Mouse (Mus musculus) gastrocnemius, adult 2 months (tissue): ENCODE measurements around the gene Bpifb9a. TPM values are rescaled to one million over a fixed set of nuclear protein-coding genes. Genes with fewer than 3 reads are reported as not detected.
A peak's percentile ranks its signal among the peaks of the same experiment; 100 is the strongest.
"Not testable (repeated sequence)": the region's sequence is repeated elsewhere in the genome, so short reads cannot be mapped to it uniquely, and the experiment has no call there.

Experiments
- DNase-seq: peaks from one replicate; pipeline ENCODE4 v3.0.0; 2022
- H3K27ac ChIP-seq: fragments of 200-600 bp; 2 replicates; pipeline ENCODE4 v1.8.1; 2022; ENCODE audit warnings: mild to moderate bottlenecking
- H3K4me3 ChIP-seq: fragments of 200-600 bp; 2 replicates; pipeline ENCODE4 v1.8.1; 2022; ENCODE audit warnings: mild to moderate bottlenecking, moderate library complexity
- CTCF ChIP-seq: fragments of 200-600 bp; IDR thresholded peaks from 2 replicates; pipeline ENCODE4 v1.8.1; 2022; ENCODE audit warnings: antibody characterized with exemption, mild to moderate bottlenecking, moderate library complexity
- intact Hi-C: fragments of 180-260 bp; cut with DNase I; formaldehyde crosslinking; loops from one replicate; pipeline ENCODE4 v1.15.1; 2025
- long read RNA-seq, 2 experiments: library from polyadenylated mRNA; stranded (forward); transcript quantifications; one replicate each; pipeline ENCODE4 v2.0.0; 2021
- total RNA-seq, 2 experiments: library from RNA; stranded (reverse); gene quantifications; 2 replicates each; pipeline ENCODE4 v1.2.3; 2021

The Bpifb9a gene
- total RNA-seq = not detected
- long read RNA-seq, experiment 1 = 0 reads
- long read RNA-seq, experiment 2 = 0 reads

DNA sequence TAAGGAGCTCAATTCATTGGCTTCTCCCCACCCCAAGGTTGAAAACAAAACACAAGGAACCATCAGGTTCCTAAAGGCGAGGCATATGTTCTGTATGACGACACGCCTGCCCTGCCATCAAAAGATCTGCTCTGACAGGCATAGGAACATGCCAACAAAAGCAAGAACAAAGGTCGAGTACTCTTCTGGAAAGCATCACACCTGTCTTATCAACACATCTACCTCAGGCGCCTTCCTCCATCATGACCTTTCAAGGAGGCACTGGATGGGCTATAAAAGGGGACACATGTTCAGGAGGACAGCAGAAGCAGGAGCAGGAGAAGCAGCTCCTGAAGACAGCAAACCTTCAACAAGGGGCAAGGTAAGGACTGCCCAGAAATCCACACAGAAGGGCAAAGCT is at the start of gene Bpifb9a:
Gene Bpifb9a, plus strand, starts transcription at position 301 of the 400 bp plus-strand sequence.
- intact Hi-C loops, H3K27ac ChIP-seq, DNase-seq, H3K4me3 ChIP-seq: not testable (repeated sequence)

DNA sequence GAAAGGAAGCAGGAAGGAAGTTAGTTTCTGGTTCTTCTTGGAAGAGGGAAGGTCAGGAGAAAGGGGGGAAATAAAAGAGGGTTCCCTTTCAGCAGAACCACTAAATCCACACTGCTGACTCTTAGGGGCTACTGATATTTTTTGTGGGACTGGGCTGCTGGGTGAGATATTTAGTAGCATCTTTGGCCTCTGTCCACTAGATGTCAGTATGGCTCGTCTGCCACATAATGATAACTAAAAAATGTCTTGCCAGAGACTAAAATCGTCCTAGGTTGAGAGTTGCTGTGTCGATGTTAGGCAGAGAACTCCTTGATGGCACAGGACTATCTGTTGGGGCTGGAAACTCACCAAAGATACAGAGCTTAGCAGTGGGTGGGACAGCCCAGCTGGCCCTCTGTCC is 48.5 kb upstream of the Bpifb9a start:
- TF ChIP-seq CTCF = peak; percentile 52
- intact Hi-C loops = no loop called here
- Histone ChIP-seq H3K4me3 (no peak overlapping the region), H3K27ac (no peak overlapping the region)
- DNase-seq = no peak

DNA sequence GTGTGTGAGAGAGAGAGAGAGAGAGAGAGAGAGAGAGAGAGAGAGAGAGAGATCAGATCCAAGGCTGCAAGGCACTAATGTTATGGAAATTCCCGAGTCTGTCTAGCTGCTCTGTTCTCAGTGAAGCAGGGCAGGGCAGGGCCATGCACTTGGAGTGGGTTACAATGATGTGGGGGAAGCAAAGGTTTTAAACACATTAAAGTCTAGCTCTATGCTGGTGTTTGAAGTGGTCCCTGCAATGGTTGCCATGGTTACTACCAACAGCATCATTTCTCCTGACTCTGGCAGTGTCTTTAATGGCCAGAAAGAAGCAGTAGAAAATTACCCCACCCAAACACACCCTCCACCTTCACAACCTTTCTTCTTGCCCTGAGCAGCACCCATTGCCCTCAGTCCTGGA is 46.5 kb upstream of the Bpifb9a start:
- Histone ChIP-seq H3K27ac (no peak overlapping the region), H3K4me3 (no peak overlapping the region)
- intact Hi-C loops = no loop called here
- no peak for DNase-seq
- TF ChIP-seq CTCF = no peak

DNA sequence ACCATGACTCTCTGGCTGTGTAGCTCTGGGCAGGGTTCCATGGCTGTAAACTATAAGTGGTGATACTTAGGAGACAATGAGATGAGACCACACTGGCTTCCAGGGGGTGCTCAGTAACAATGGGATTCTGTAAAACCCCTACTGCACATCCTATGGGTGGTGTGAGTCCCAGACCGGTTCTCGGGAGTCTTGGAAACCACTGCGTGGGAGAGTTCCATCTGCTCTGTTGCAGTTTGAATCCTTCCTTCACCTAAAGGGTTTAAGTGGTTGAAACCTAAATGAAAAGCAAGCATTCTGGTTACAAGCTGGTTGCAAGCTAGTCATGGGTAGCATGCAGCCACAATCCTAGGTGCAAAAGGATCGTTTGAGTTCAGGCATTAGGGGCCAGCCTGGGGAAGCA is 45.8 kb upstream of the Bpifb9a start:
- TF ChIP-seq CTCF = no peak
- no peak overlapping the region for H3K4me3 ChIP-seq
- no peak for DNase-seq
- intact Hi-C loops = no loop called here
- H3K27ac ChIP-seq = no peak overlapping the region

DNA sequence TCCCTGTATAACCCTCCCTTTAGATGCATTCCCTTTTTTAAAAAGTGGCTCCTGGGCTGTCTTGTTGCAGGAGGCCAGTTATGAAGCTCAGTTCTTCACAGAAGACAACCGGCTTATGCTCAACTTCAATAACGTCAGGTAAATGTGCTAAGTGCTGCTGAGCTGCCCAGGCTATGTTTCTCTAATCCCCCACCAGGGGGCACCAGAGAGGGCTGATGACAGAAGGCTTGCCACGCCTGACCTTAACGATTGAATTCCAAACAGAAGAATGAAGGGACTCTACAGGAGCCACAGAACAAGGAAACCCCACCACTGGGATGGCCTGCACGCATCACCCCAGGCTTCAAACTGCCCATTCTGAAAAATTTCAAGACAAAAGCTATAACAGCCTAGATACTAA is 42.5 kb upstream of the Bpifb9a start:
- H3K27ac ChIP-seq = no peak overlapping the region
- no peak overlapping the region for H3K4me3 ChIP-seq
- intact Hi-C loops = loop anchor here (2.0 kb wide), 1 partner anchor 80 kb away; no protein-coding TSS in a partner anchor
- DNase-seq = peak; percentile 70
- peak; percentile 87 for TF ChIP-seq CTCF

DNA sequence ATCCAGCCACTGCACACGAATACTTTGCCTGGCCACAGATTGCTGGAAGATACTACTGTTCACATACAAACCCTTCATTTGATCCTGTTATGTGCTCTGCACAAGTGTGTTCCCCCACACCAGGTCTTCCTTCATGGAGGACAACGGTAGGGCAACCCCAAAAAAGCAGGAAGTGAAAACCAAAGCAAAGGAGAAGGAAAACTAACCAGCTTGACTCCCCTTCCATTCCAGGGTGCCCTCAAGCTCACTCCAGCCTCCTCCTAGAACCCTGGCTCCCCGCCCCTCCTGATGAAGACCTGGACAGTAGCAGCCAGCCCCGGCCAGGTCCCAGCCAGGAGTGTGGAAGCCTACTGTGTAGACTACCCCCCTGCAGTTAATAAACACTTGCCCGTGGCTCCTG is 37.7 kb upstream of the Bpifb9a start:
- TF ChIP-seq CTCF = no peak
- Histone ChIP-seq H3K27ac (no peak overlapping the region), H3K4me3 (no peak overlapping the region)
- no peak for DNase-seq
- intact Hi-C loops = no loop called here

DNA sequence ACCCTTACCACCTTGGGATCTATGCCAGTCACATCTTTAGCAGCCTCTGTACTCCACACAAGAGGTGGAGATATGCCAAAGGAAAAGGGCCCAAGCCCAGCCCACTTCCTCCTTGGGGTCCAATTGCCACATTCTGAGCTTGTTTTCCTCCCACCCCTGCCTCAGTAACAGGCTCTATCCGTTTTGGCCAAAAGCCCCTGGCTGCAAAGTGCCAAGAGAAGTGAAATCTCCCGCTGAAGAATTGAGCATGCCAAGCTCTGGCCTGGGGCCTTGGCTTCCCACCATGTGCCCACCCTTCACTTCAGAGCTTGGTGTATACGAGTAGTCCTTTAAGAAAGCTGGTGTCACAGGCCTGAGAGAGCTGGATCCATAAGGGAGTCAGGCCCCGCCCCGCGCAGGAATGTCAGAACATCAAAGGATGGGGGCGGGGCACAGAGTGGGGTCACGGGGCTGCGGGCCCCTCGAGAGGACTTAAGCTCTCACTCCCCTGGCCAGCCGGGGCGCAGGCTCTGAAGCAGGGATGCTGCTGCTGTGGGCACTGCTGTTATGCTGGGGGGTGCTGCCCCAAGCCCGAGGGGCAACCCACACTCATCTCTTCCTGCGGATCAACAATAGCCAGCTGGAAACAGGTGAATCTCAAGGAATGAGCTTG is 34.3 kb upstream of the Bpifb9a start, which contains the start of gene Bpifb5:
Gene Bpifb5, plus strand, starts transcription at position 478 of the 652 bp plus-strand sequence.
- no peak within 1 kb of the TSS for H3K4me3 ChIP-seq
- no peak for TF ChIP-seq CTCF
- intact Hi-C loops = no loop called here
- H3K27ac ChIP-seq = no peak within 1 kb of the TSS
- DNase-seq = no peak

DNA sequence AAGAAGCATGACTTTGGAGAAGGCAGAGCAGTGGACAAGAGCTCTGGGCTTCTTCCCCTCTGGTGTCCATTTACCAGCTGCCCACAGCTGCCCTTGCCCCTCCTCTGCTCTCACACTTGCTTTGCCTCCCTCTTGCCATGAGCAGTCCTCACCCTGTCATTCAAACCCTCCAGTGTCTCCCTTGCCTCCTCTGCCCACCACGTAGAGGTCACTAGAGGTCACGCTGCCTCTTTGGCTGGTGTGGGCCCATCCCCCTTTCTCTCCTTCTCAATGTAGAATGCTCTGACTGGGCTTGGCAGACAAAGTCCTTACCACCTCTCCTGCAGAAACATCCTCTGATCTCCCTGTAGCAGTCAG is 33.8 kb upstream of the Bpifb9a start:
- TF ChIP-seq CTCF = no peak
- Histone ChIP-seq H3K4me3 (no peak overlapping the region), H3K27ac (no peak overlapping the region)
- DNase-seq = no peak
- intact Hi-C loops = no loop called here

DNA sequence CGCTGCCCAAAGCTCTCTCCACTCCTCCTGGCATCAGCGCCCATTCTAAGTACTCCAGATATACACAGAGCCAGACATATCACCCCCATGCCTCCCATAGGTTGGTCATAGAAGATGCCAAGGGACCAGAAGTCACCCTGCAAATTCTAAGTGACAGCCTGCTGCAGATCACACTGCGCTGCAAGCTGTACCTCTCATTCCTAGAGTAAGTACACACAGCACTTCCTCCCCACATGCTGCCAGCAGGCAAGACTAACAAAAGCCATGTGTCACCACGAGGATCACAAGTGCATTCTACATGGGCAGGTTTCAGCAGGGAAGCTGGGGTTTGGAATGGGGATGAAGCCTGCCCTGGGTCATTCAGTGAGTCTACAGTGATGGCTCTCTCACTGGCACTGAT is 30.7 kb upstream of the Bpifb9a start:
- intact Hi-C loops = no loop called here
- TF ChIP-seq CTCF = no peak
- Histone ChIP-seq H3K4me3 (no peak overlapping the region), H3K27ac (no peak overlapping the region)
- DNase-seq = no peak

DNA sequence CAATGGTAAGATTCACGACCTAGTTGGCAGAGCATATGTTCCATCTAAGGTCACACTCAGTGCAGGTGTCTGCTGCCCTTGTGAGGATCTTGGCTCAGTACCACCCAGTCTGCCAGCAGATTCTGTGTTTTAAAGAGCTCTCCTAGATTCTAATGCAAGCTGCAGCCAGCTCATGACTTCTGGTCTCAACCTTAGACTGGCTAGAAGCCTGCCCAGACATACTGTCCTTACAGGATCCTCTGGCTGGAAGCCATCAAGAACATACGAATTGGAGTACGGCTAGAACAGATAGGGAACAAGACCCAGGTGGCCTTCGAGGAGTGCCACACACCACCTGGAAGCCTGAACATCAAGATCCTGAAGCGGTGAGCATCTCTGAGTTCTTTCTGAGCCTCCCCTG is 29.8 kb upstream of the Bpifb9a start:
- intact Hi-C loops = no loop called here
- DNase-seq = no peak
- TF ChIP-seq CTCF = no peak
- no peak overlapping the region for H3K4me3 ChIP-seq
- H3K27ac ChIP-seq = no peak overlapping the region

DNA sequence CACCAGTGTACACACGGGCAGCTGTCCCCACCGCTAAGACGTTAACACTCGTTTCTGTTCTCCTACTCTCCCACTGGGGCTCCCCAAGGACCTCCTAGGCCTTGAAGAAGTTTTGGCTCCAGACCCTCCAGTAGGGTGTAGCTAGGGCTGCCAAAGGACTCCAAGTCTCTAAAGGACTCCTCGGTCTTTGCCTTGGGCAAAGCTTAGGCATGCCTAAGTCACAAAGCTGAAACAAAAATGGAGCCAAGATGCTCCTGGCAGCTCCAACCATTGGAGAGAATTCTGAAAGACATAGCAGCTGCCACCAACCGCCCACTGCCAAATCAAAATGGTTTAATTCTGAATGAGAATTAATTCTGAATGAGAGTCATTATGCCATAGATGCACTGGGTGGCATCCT is 24.2 kb upstream of the Bpifb9a start:
- no peak for DNase-seq
- intact Hi-C loops = no loop called here
- no peak for TF ChIP-seq CTCF
- Histone ChIP-seq H3K4me3 (no peak overlapping the region), H3K27ac (no peak overlapping the region)

DNA sequence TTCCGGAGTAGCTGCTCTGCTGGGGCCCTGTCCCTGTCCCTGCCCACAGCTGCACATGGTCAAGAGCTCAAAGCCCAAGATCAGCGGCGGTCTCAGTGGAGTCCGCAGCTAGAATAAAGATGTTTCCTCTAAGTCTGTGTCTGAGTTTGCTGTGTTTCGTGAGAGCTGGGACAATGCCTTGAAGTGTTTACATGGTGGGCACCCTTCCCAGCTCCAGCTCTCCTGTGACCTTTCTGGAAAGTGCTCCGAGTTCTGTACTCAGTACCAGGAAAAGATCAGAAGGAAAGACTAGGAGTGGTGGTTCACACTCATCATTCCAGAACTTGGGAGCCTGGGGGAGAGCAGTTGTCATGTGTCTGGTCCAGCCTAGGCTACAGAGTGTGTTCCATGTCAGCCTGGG is 16.9 kb upstream of the Bpifb9a start:
- no peak overlapping the region for H3K4me3 ChIP-seq
- DNase-seq = no peak
- H3K27ac ChIP-seq = no peak overlapping the region
- no peak for TF ChIP-seq CTCF
- intact Hi-C loops = no loop called here

DNA sequence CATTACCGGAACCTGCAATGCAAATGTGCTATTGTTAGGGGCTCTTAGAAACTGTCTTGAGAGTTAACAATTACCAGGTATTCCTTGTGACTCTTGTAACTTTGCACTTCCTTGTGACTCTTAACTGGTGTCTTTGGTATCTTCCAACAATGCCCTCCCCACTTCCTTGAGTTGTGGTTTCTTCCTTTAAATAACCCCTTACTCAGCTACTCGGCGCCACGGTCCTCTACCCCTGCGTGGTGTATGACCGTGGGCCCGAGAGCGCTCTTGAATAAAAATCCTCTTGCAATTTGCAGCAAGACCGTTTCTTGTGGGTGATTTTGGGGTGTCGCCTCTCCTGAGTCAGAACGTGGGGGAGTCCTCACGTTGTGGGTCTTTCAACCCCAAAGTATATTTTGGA is 14.9 kb upstream of the Bpifb9a start:
- intact Hi-C loops, DNase-seq, H3K4me3 ChIP-seq, H3K27ac ChIP-seq: not testable (repeated sequence)

DNA sequence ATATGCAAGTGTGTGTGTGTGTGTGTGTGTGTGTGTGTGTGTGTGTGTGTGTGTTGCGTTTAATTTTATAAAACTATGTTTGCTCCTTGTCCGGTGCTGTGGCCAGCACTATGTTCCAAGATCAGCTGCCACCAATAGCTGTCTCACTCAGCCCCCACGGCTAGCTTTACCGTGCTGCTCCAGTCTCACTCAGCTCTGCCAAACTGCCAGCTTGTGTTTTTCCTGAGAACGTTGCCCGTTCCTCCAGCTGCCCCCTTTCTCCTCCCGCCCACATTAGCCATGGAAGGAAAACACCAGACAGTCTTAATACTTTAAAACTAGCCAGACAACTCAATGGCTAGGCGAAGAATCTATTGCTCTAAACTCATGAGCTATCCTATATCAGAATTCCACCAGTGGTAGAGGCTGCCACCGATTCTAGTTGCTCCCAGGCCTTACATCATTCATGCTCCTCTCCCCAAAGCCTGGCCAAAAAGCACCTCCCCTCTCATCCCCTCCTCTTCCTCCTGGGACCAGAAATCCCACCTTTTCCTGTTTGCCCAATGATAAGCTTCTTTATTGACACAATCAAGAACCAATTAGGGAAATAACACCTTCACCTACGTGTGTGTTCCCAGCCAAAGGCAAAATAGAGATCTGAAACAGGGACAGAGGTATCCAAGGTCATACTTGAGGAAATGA is 14.2 kb upstream of the Bpifb9a start:
- H3K27ac ChIP-seq = no peak overlapping the region
- intact Hi-C loops = no loop called here
- no peak overlapping the region for H3K4me3 ChIP-seq
- no peak for TF ChIP-seq CTCF
- DNase-seq = no peak
